Mouse (Mus musculus): ENCODE measurements around the gene Polr1a. TPM values are rescaled to one million over a fixed set of nuclear protein-coding genes. Genes with fewer than 3 reads are reported as not detected.

The Polr1a gene
- polyA plus RNA-seq, 1 experiment = 13.3 TPM

DNA sequence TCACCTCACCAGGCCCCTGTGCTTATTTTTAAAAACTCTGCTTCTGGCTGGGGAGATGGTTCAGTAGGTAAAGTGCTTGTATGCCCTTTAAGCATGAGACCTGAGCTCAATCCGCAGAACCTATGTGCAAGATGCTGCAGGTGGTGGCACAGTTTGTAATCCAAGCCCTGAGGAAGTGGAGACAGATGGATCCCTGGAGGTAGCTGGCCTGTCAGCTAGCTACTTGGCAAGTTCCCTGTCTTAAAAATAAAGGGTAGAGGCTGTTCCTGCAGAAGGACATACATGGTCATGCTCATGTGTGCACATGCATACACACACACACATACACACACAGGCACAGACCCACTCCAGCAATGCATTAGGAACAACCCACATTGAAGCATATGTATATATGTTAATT is 88.4 kb downstream of the Polr1a start:
- no peak for DNase-seq (ENCODE audit: low read depth)

DNA sequence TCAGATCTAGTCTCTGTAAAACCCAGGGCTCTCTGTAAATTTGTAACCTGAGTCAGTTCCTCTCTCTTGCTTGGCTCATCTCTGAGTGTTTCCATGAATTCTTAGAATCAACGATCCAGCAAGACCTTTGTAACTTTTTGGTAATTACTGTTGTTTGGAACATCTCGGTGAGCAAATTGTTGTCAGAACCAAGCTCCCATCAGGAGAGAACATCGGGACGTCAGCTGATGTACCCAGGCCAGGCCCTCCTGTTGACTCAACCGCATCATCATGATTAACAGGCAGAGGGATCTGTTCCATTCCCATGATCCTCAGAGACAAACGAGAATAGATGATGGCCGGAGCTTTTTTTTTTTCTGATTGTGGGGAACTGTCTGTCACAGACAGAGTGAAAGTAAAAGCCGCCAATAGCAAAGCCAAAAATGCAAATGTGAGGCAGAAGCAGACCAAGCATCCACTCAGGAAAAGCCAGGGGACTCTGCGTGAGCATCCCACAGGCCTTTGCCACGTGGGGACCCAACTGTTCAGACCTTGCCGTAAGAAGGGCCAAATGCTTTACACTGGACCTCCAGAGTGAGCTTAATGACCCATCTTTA is 91.2 kb downstream of the Polr1a start:
- DNase-seq (ENCODE audit: low read depth) = no peak

DNA sequence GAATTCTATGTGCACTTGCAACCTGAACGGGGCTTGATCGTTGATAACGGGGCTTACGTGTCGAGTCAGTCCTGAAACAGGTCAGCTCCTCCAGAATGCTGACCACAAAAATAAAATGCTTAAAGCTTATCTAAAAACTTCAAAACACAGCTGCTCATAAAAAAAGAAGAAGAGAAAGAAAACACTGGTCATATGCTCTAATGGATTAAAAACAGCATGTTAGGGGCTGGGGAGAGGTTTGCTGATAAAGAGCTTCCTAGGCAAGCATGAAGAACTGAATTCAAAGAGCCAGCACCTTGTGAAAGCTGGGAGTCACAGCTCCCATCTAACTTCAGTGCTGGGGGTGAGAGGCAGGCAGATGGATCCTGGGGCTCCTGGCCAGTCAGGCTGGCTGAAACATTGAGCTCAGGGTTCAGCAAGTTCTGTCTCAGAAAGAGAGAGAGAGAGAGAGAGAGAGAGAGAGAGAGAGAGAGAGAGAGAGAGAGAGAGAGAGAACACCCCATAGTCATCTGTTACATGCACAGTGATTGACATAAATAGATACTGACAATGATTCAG is 92.4 kb downstream of the Polr1a start:
- no peak for DNase-seq (ENCODE audit: low read depth)

DNA sequence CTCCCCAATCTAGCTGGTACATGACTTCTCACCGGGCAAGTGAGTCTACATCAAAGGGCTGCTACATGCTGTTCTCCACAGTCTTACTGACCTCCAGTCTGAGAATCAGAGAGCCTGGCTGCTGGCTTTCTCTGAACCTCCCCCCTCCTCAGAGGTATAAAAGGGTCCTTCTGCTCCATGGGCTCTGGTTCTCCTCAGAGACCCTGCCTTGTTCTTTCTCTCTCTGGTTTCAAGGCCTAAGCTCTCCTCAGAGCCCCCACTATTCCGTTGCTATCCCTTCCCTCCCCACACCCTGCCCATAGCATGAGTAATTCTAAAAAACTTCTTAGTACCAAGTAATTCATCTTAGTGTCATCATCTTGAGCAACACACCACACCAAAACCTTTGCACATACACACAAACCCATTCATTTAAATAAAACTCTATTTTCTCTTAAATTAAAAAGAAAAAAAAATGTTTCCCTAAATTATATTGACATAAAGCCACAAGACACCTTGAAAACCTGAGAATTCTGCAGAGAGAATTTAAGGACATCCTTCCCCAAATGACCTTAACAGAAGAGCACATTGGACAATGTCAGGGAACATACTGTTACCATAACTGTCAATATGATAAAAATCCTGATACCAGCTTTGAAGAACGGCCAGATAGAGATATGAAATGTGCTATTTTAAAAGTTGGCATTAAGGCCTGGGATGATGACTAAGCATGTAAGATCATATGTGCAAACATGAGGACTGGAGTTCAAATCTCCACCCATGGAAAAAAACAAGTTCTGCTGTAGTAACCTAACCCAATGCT is 98.8 kb downstream of the Polr1a start:
- DNase-seq (ENCODE audit: low read depth) = no peak

DNA sequence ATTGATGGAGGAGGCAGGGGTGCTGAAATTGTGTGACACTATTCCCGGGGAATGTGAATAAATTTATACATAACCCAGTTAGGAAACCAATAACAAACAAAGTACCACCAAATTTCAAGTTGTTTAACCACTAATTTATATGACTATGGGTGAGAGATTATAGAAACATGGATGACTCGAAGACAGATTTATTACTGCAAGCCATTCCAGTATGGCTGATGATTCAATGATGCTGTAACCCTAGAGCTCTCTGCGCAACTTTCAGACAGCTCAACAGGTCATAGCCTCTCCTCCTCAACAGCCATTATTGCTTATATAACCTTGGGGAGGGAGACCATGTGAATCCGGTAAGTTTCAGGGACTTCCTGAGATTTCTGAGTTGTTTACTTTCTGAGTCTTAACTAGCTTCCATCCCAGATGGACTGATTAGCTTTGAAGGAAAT is 99.4 kb downstream of the Polr1a start:
- DNase-seq (ENCODE audit: low read depth) = no peak

DNA sequence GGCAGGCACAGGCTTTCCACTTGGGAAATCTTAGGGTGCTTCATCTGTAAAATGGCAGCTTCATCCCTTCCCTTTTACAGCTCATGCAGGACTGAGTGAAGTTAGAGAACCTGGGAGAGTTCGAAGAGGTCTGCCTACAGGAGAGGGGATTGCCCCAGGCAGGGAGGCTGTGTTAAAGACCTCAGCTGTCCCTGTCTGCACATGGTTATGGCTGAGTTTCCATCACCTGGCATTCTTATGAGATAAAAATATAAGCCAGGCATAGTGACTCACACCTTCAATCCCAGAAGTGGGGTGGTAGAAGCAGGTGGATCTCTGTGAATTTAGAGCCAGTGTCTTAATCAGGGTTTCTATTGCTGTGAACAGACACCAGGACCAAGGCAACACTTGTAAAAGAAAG is 100.6 kb downstream of the Polr1a start:
- no peak for DNase-seq (ENCODE audit: low read depth)

DNA sequence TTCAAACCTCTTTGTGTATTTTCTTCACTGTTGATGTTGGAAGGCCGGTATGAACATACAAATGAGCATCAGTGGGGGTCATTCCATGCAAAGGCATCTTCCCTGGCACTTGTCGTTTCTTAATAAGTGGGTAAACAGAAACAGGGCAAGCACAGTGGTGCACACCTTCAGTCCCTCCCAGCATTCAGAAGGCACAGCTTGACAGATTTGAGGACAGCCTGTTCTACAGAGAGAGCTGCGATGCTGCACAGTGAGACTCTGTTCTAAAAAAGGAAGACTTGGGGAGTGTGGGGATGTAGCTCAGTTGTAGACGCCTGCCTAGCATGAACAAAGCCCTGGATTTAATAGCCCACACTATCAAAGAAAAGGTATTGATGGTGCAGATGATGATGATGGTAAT is 105.2 kb downstream of the Polr1a start:
- DNase-seq (ENCODE audit: low read depth) = no peak

DNA sequence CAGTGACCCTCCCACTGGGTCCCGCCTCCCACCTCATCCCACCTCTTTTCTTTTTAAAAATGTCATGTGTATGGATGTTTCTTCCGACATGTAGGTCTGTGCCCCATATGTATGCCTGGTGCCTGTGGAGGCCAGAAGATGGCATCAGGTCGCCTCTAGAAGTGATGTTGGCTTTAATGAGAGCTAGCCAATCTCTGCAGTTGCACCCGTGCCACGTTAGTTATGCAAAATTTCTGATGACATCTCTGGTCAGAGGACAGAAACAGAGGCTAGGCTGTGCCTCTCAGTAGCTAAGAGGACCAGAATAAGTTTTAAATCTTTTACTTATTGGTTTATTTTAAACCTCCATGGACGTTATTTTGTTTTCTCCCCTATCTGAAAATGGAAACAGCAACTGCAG is 109.2 kb downstream of the Polr1a start:
- DNase-seq (ENCODE audit: low read depth) = no peak

DNA sequence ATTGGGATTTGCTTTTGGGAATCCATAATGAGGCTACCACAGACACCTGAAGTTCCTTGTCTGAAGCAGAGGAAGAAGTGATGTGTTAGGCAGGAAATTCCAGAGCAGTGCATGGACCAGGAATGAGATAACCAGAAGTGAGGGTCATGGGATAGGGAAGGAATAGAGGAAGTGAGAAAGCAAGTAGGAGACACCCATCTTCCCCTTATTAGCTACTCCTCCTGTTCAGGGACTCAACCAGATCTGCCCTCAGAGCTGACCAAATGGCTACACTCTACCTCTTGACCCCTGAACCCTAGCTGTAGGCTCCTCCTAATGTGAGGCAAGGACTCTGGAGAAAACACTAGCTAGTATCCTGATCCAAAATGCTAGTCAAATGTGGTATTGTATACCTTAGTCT is 116.6 kb downstream of the Polr1a start:
- DNase-seq (ENCODE audit: low read depth) = no peak

DNA sequence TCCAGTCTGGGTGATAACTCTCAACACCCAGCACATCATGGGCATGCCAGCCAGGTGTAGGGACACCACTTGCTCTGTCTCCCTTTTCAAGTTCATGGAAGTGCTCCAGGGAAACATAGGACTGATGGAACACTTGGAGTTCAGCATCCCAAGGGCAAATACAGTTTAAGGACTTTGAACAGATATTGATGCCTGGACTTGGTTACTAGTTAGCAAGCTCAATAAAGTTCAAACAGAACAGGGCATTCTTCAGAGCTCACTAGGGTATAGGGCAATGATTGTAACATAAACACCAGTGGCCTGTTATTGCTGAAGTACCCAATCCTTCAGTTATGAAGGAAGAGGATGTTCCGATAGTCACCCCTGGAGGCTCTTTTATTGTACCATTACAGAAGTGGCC is 119.2 kb downstream of the Polr1a start:
- no peak for DNase-seq (ENCODE audit: low read depth)

DNA sequence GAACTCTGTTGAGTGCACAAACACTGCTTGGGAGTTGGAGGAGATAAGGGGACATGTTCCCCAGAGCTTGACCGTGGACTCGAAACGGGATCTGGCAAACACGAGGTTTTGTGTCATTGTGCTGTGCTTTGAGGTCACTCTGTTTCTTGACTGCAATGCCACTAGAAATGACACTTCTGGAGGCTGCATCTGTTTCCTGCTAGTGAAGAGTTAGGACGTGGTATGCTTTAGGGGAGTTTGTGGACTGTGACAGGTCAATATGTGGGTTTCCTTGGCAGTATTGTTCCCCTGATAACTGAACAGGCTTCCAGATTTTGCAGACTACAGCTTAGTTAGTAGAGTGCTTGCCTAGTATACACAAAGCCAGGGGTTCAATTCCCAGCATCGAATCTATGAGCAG is 120.8 kb downstream of the Polr1a start:
- DNase-seq (ENCODE audit: low read depth) = no peak

Other genes with a start within 250 kb of the Polr1a start
- 6.2 and 6.7 TPM in 2 replicates for gene Reep1, start 201.5 kb upstream of the Polr1a start, polyA plus RNA-seq (2012; rRNA removed)
- gene Mrpl35, start 82.1 kb upstream of the Polr1a start, polyA plus RNA-seq (2012; rRNA removed) = 5.8 and 8.1 TPM in 2 replicates
- 65.6 and 66.7 TPM in 2 replicates for gene Immt, start 77.7 kb upstream of the Polr1a start, polyA plus RNA-seq (2012; rRNA removed)
- gene Ptcd3, start 303 bp upstream of the Polr1a start, polyA plus RNA-seq (2012; rRNA removed) = 12.4 and 14.4 TPM in 2 replicates
- 6.9 and 8.2 TPM in 2 replicates for gene St3gal5, start 188.5 kb downstream of the Polr1a start, polyA plus RNA-seq (2012; rRNA removed)